Mouse (Mus musculus): Measurements from ENCODE around the gene Olfr282.

Olfr282 gene

GRCm38 (mm10) chr15:98474958-98475357 is 43.9 kb downstream of the Olfr282 start:
- in situ Hi-C loops (cut with MboI, MseI): no loop called here

- in situ Hi-C loops (cut with MboI, MseI): no loop called here
These were observed 44.4 kb downstream of the Olfr282 start for GRCm38 (mm10) chr15:98475382-98475781.

GRCm38 (mm10) chr15:98476281-98476680 is 45.3 kb downstream of the Olfr282 start:
- in situ Hi-C loops (cut with MboI, MseI): no loop called here

- in situ Hi-C loops (cut with MboI, MseI): no loop called here
These were observed 48.6 kb downstream of the Olfr282 start for GRCm38 (mm10) chr15:98479568-98480102.

- in situ Hi-C loops (cut with MboI, MseI): no loop called here
These were observed 51.7 kb downstream of the Olfr282 start, which contains the start of gene Lalba for GRCm38 (mm10) chr15:98482701-98483100. Gene Lalba (minus strand): TSS chr15:98482721.

- in situ Hi-C loops (cut with MboI, MseI): no loop called here
These were observed 53.2 kb downstream of the Olfr282 start for GRCm38 (mm10) chr15:98483907-98484886.

- in situ Hi-C loops (cut with MboI, MseI): no loop called here
These were observed 55.5 kb downstream of the Olfr282 start for GRCm38 (mm10) chr15:98486433-98487021.
